Mouse (Mus musculus): ENCODE data around the gene Prune2.

Gene Prune2

GRCm38 (mm10) chr19:17006220-17006907 is 50.4 kb downstream of the Prune2 start:
- DNase-seq: no peak

- no peak for DNase-seq
Observed at GRCm38 (mm10) chr19:17011261-17011995, 55.5 kb downstream of the Prune2 start.

GRCm38 (mm10) chr19:17013085-17013484 is 57.2 kb downstream of the Prune2 start:
- DNase-seq: no peak

GRCm38 (mm10) chr19:17014337-17015124 is 58.6 kb downstream of the Prune2 start:
- DNase-seq: no peak

- no peak for DNase-seq
Observed at GRCm38 (mm10) chr19:17024748-17025147, 68.8 kb downstream of the Prune2 start.

GRCm38 (mm10) chr19:17030276-17030675 is 74.4 kb downstream of the Prune2 start:
- peak in 1 of 2 experiments; percentile 20 for DNase-seq

- no peak for DNase-seq
Observed at GRCm38 (mm10) chr19:17032314-17032713, 76.4 kb downstream of the Prune2 start.

GRCm38 (mm10) chr19:17046961-17047360 is 91.0 kb downstream of the Prune2 start:
- DNase-seq: no peak

GRCm38 (mm10) chr19:17055892-17056291 is 100.0 kb downstream of the Prune2 start:
- no peak for DNase-seq

- DNase-seq: no peak
Observed at GRCm38 (mm10) chr19:17060106-17060505, 104.2 kb downstream of the Prune2 start.

GRCm38 (mm10) chr19:17064421-17064820 is 108.5 kb downstream of the Prune2 start:
- no peak for DNase-seq

GRCm38 (mm10) chr19:17069067-17069466 is 113.1 kb downstream of the Prune2 start:
- no peak for DNase-seq

- no peak for DNase-seq
Observed at GRCm38 (mm10) chr19:17071205-17071604, 115.3 kb downstream of the Prune2 start.

GRCm38 (mm10) chr19:17072245-17072644 is 116.3 kb downstream of the Prune2 start:
- DNase-seq: no peak

- no peak for DNase-seq
Observed at GRCm38 (mm10) chr19:17078643-17079316, 122.9 kb downstream of the Prune2 start.

GRCm38 (mm10) chr19:17081382-17081781 is 125.5 kb downstream of the Prune2 start:
- no peak for DNase-seq

- DNase-seq: no peak
Observed at GRCm38 (mm10) chr19:17094067-17094466, 138.1 kb downstream of the Prune2 start.

- DNase-seq: no peak
Observed at GRCm38 (mm10) chr19:17096338-17096737, 140.4 kb downstream of the Prune2 start.

GRCm38 (mm10) chr19:17097210-17097609 is 141.3 kb downstream of the Prune2 start:
- DNase-seq: no peak

GRCm38 (mm10) chr19:17108782-17109181 is 152.9 kb downstream of the Prune2 start:
- no peak for DNase-seq

GRCm38 (mm10) chr19:17124034-17124735 is 168.3 kb downstream of the Prune2 start:
- DNase-seq: peak in 1 of 2 experiments; percentile 48

- no peak for DNase-seq
Observed at GRCm38 (mm10) chr19:17125380-17125779, 169.5 kb downstream of the Prune2 start.

All from spleen, adult 18-20 months (tissue).